Mouse (Mus musculus) liver, postnatal 0 days (tissue): ENCODE results near the gene Trpm3. TPM values are rescaled to one million over a fixed set of nuclear protein-coding genes. Genes with fewer than 3 reads are reported as not detected.

Experiments
- ATAC-seq: fragments of 200-750 bp; cut with Nextera tagmentation; 2 replicates; pipeline ENCODE4 v1.8.0; 2017; ENCODE audit warnings: mild to moderate bottlenecking, moderate library complexity
- DNase-seq: peaks from one replicate; pipeline ENCODE4 v3.0.0-alpha.2; 2016
- H3K27ac ChIP-seq: fragments of 300-500 bp; sonication (generic); 2 replicates; pipeline ENCODE4 v1.5.1; 2014; ENCODE audit warnings: antibody characterized with exemption, moderate library complexity, mild to moderate bottlenecking, low read depth
- H3K27me3 ChIP-seq: fragments of 300-500 bp; sonication (generic); 2 replicates; pipeline ENCODE4 v1.6.1; 2014; ENCODE audit warnings: low read length, control low read depth, mixed read lengths; ENCODE audit not compliant: insufficient read depth
- H3K36me3 ChIP-seq: fragments of 300-500 bp; sonication (generic); replicated peaks from 2 replicates; pipeline ENCODE4 v1.6.1; 2014; ENCODE audit warnings: mild to moderate bottlenecking, control low read depth, low read length, moderate library complexity, mixed read lengths; ENCODE audit not compliant: insufficient read depth
- H3K4me1 ChIP-seq: fragments of 300-500 bp; sonication (generic); 2 replicates; pipeline ENCODE4 v1.6.1; 2014; ENCODE audit warnings: antibody characterized with exemption, mild to moderate bottlenecking, control low read depth; ENCODE audit not compliant: insufficient read depth
- H3K4me2 ChIP-seq: fragments of 300-500 bp; sonication (generic); 2 replicates; pipeline ENCODE4 v1.6.1; 2014; ENCODE audit warnings: low read depth, mild to moderate bottlenecking, low read length, moderate library complexity, mixed read lengths
- H3K4me3 ChIP-seq: fragments of 300-500 bp; sonication (generic); 2 replicates; pipeline ENCODE4 v1.5.1; 2014; ENCODE audit warnings: low read depth, low read length
- H3K9ac ChIP-seq: fragments of 300-500 bp; sonication (generic); replicated peaks from 2 replicates; pipeline ENCODE4 v1.6.1; 2014; ENCODE audit warnings: mild to moderate bottlenecking, moderate library complexity
- H3K9me3 ChIP-seq: fragments of 300-500 bp; sonication (generic); 2 replicates; pipeline ENCODE4 v1.6.1; 2016; ENCODE audit warnings: mild to moderate bottlenecking, control low read depth, low read length, mixed read lengths
- CTCF ChIP-seq: sonication (generic); IDR thresholded peaks from 2 replicates; pipeline ENCODE4 v1.5.1; 2016; ENCODE audit warnings: antibody characterized with exemption, low read depth
- EP300 ChIP-seq: IDR thresholded peaks from 2 replicates; pipeline ENCODE4 v1.6.1; 2016; ENCODE audit warnings: antibody characterized with exemption, low read depth, mild to moderate bottlenecking
- WGBS: fragments of 180-500 bp; shearing (Covaris S2); extraction: QIAGEN DNeasy Blood & Tissue Kit; methylation state at CpG from one replicate; pipeline ENCODE4 v1.1.7; 2014; ENCODE audit not compliant: insufficient replicate concordance; 5-methylcytosine and 5-hydroxymethylcytosine counted together
- polyA plus RNA-seq: library from polyadenylated mRNA; unstranded; fragments of >200 nt; fragmentation: Nextera tagmentation; extraction: Ambion mirVana; gene quantifications from 2 replicates; pipeline ENCODE4 v1.2.1, GENCODE M21; 2015

Gene Trpm3
- polyA plus RNA-seq, 1 experiment from 2014 or later, result 0.02 TPM

DNA sequence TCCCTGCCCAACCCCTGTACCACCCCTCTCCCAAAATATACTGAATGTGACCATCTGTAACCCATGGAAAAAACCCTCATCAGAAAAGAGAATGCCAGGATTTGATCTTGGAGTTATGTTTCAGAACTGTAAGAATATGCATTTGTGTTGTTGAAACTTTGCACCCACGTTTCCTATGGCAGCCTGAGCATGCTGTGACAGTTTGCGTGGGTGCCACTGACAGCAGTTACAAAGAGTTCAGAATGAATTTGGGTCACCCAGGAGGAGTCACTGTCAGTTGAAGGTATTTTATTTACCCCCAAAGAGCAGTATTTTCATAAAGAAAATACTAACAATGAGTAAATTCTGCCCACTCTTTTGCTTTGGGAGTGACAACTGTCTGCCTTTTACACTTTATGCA lies 434.0 kb downstream of the Trpm3 start:
- H3K9me3 ChIP-seq, result no peaks in the 10 kb centered on the region
- ATAC-seq, result no peak
- no peak for TF ChIP-seq CTCF
- no peak overlapping the region for H3K4me3 ChIP-seq
- no peak overlapping the region for H3K27ac ChIP-seq
- DNase-seq, result no peak
- no peak overlapping the region for H3K9ac ChIP-seq
- H3K36me3 ChIP-seq, result no peaks in the 10 kb centered on the region
- H3K4me1 ChIP-seq, result no peaks in the 10 kb centered on the region
- WGBS, result 71% methylated on average over 2 of the region's 2 CpGs
- H3K4me2 ChIP-seq, result no peak overlapping the region
- no peaks in the 10 kb centered on the region for H3K27me3 ChIP-seq

DNA sequence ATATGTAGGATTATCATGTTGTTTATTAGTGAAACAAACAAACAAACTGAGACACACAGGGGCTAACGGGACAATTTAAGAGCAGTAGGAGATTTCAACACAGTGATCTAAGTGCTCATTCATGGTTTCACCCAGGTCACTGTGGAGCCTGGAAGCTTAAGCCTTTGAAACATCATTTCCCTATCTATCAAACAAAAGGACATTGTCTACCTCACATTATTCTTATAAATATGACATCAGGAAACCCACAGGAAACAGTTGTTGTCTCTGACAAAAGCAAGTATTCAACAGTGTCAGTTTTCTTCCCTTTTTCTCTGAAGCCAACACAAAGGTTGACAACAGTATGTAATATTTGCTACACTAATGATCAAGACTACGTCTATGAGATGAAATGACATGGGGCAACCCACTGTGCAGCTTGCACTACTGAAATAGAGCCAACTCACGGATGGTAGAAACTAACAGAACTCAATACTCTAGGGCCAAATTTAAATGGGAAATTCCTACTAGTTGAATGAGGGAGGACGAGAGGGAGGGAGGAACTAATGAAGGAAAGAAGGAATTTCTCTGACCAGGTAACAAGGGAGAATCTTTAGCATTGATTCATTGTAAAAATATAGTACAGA lies 443.4 kb downstream of the Trpm3 start:
- Histone ChIP-seq H3K9me3 (no peaks in the 10 kb centered on the region), H3K27ac (no peak overlapping the region), H3K27me3 (no peaks in the 10 kb centered on the region), H3K36me3 (no peaks in the 10 kb centered on the region), H3K4me1 (no peaks in the 10 kb centered on the region), H3K4me3 (no peak overlapping the region), H3K9ac (no peak overlapping the region), H3K4me2 (no peak overlapping the region)
- ATAC-seq (no peak), DNase-seq (no peak)
- no peak for TF ChIP-seq EP300
- TF ChIP-seq CTCF, result no peak
- WGBS, result 42% methylated on average over 4 of the region's 4 CpGs

DNA sequence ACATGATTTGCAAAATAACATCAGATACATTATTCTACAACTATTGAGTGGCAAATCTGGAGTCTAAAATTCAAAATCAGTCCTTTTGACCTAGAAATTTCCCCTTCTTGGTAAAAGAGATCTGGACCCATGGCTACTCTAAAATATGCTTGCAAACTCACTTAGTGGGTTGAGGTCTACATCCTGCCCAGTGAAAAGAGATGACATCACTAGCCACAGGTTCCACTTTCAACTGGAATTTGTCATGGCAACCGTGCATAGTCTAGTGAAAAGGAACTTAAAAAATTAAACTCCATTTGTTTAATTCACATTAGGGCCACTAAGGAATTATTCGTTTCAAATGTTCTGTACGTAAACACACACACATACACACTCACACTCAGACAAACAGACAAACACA lies 455.6 kb downstream of the Trpm3 start:
- no peak for TF ChIP-seq EP300
- TF ChIP-seq CTCF, result no peak
- Histone ChIP-seq H3K4me3 (no peak overlapping the region), H3K27ac (no peak overlapping the region), H3K27me3 (no peaks in the 10 kb centered on the region), H3K9me3 (no peaks in the 10 kb centered on the region), H3K4me1 (no peaks in the 10 kb centered on the region), H3K4me2 (no peak overlapping the region), H3K36me3 (no peaks in the 10 kb centered on the region), H3K9ac (no peak overlapping the region)
- WGBS, result 66% methylated on average over 3 of the region's 3 CpGs
- ATAC-seq (no peak), DNase-seq (no peak)

DNA sequence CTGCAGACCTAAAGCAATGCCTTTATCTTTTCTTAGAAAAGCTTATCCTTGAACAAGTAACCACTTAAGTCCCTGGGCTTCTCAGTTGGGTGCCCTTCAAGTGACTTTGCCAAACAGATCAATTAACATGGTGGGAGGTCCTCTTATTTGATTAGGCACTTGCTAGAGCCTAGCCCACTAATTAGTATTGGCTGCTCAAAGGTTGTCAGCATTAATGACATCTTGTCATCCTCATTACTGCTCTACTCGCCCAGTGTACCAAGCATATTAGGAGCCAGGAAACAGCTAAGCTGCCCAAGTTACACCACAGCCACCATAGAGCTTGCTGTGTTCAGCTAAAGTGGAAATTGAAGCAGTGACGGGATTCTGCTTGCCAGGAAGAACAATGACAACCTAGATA lies 456.4 kb downstream of the Trpm3 start:
- Histone ChIP-seq H3K27ac (no peak overlapping the region), H3K9me3 (no peaks in the 10 kb centered on the region), H3K4me1 (no peaks in the 10 kb centered on the region), H3K4me2 (no peak overlapping the region), H3K27me3 (no peaks in the 10 kb centered on the region), H3K4me3 (no peak overlapping the region), H3K9ac (no peak overlapping the region), H3K36me3 (no peaks in the 10 kb centered on the region)
- 61% methylated on average over 2 of the region's 2 CpGs for WGBS
- ATAC-seq (no peak), DNase-seq (no peak)
- TF ChIP-seq EP300 (no peak), CTCF (no peak)

DNA sequence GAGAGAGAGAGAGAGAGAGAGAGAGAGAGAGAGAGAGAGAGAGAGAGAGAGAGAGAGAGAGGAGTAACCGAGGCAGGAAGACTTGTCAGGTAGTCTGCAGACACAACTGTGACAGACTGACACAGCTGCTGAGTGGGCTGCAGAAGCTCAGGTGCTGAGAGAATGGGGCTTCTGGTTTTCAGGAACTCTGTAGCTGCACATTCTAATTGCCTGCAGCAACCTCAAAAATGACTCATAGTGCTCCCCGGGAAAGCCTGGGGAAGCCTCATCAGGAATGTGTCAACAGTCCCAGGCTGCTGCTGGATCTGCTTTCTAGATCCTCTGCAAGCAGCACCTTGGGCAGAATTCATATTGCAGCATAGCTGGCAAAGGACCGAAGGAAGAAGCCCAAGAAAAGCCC lies 457.9 kb downstream of the Trpm3 start:
- Histone ChIP-seq H3K4me1 (no peaks in the 10 kb centered on the region), H3K9me3 (no peaks in the 10 kb centered on the region), H3K27ac (no peak overlapping the region), H3K4me2 (no peak overlapping the region), H3K9ac (no peak overlapping the region), H3K4me3 (no peak overlapping the region), H3K27me3 (no peaks in the 10 kb centered on the region), H3K36me3 (no peaks in the 10 kb centered on the region)
- TF ChIP-seq EP300 (no peak), CTCF (no peak)
- no peak for ATAC-seq
- WGBS, result 44% methylated on average over 3 of the region's 3 CpGs
- DNase-seq, result no peak

DNA sequence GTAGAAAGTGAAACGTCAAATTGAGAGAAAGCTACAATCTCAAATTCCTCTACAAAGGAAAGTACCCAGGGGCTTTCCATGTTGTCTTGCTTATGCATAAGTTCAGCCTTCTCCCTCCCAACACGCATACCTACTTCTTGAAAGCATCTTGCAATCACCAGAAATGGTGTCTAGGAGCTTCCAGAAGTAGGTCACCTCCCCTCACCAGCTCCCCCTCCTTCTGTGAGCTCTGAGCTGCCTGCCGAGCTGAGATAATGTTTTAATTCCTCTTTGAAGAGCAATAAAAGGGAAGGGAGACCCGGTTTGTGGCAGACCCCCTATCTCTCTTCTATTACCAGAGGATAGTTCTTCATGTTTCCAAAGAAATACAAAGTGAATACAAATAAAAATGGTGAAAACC lies 465.5 kb downstream of the Trpm3 start:
- H3K9me3 ChIP-seq, result no peaks in the 10 kb centered on the region
- no peak for DNase-seq
- no peaks in the 10 kb centered on the region for H3K27me3 ChIP-seq
- no peaks in the 10 kb centered on the region for H3K36me3 ChIP-seq
- ATAC-seq, result no peak
- no peak overlapping the region for H3K4me2 ChIP-seq
- no peak for TF ChIP-seq CTCF
- TF ChIP-seq EP300, result no peak
- H3K4me3 ChIP-seq, result no peak overlapping the region
- H3K9ac ChIP-seq, result no peak overlapping the region
- no peak overlapping the region for H3K27ac ChIP-seq
- WGBS, result 23% methylated on average over 4 of the region's 4 CpGs
- no peaks in the 10 kb centered on the region for H3K4me1 ChIP-seq
